Comparison of ENCODE assay signal across 1 mouse cellular context in the genomic region with DNA sequence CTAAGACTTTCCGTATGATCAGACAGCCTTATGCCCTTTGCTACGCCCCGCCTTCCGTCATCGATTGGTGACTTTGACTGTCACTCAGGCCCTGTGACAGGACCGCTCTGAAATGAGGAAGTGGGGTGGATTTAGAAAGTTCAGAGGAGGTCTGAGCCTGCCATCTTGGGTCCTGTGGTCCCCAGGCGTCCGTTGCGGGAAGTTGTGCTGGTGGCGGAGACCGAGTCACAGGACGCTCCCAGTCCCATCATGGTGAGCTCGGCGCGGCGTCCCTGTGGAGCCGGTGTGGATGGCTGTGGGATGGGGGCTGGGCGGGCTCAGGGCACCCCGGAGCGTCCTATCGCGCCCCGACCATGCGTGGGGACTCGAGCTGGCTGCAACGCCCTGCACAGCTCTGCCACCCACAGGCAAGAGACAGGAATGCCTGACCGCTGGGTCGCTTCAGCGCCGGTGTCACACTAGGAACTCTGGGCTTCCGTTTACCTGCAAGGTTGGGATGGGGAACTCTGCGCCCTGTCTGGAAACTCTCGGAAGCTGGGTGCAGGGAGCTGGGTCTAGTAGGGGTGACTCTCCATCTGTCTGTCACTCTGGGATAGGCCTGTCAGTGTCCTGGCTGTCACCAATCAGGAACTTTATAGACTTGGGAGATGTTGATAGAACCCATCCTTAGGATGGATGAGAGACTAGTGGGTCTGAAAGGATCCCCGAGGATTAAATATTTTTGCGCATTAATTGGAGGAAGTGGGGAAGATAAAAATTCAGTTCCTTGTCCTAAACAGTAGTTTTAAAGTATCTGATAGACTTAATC.
TF ChIP-seq lines count a peak whose summit lies in the region.

A gene (plus strand): TSS at position 134 of the 808 bp plus-strand sequence.

TF ChIP-seq in MEL, 35 proteins besides CTCF, POLR2A, EP300 and RAD21 (continued from another document):
- peak; percentile 39 for TF ChIP-seq MYB (IDR thresholded peaks at IDR 0.05; ENCODE audit: low read depth, low read length)
- TF ChIP-seq UBTF (IDR thresholded peaks at IDR 0.05; ENCODE audit: borderline replicate concordance, insufficient read depth, low read depth, low read length) = peak; percentile 88; the same call in 1 of the 2 replicates
- peak; percentile 92; the same call in 1 of the 2 replicates for TF ChIP-seq CHD1 (IDR thresholded peaks at IDR 0.05; ENCODE audit: low read depth, low read length)
- peak; percentile 79; the same call in 1 of the 2 replicates for TF ChIP-seq MAZ (IDR thresholded peaks at IDR 0.05; ENCODE audit: low read depth, low read length)
- peak; percentile 100 for TF ChIP-seq ELF1 (IDR thresholded peaks at IDR 0.05; ENCODE audit: low read depth, low read length)
- TF ChIP-seq MAFK (IDR thresholded peaks at IDR 0.05; ENCODE audit: borderline replicate concordance, low read depth, low read length) = no peak
- no peak for TF ChIP-seq MEF2A (IDR thresholded peaks at IDR 0.05; ENCODE audit: extremely low read depth, insufficient replicate concordance, low read depth, low read length, poor library complexity, severe bottlenecking)
- peak; percentile 69 for TF ChIP-seq RCOR1 (IDR thresholded peaks at IDR 0.05; ENCODE audit: low read depth, low read length)
- peak; percentile 77 for TF ChIP-seq TCF12 (IDR thresholded peaks at IDR 0.05; ENCODE audit: low read depth, low read length)
- TF ChIP-seq NRF1 (IDR thresholded peaks at IDR 0.05; ENCODE audit: insufficient read depth, low read depth, low read length, poor library complexity, severe bottlenecking) = peak; percentile 67
- peak; percentile 74 for TF ChIP-seq SMC3 (IDR thresholded peaks at IDR 0.05; ENCODE audit: low read depth, low read length)
